Mouse (Mus musculus): ENCODE measurements around the gene Gnb1. TPM values are rescaled to one million over a fixed set of nuclear protein-coding genes. Genes with fewer than 3 reads are reported as not detected.

Gene Gnb1
- total RNA-seq (2023), result 221 and 270 TPM in 2 replicates

GRCm38 (mm10) chr4:155490990-155491504 lies at the start of gene Gnb1:
Gnb1 (plus strand) TSS chr4:155491361.

GRCm38 (mm10) chr4:155468952-155469351 lies 22.2 kb upstream of the Gnb1 start, which contains the start of gene Tmem52:
Tmem52 (plus strand) TSS chr4:155469114.

GRCm38 (mm10) chr4:155561661-155562442 lies 70.7 kb downstream of the Gnb1 start, which contains the start of gene Nadk:
Nadk (plus strand) TSS chr4:155562378.

GRCm38 (mm10) chr4:155601091-155601996 lies 110.2 kb downstream of the Gnb1 start, which contains the start of gene Slc35e2:
Slc35e2 (plus strand) TSS chr4:155601416.

Other genes starting within 250 kb of the Gnb1 start
- 25.1 and 39.4 TPM in 2 replicates for gene Faap20, start 241.6 kb upstream of the Gnb1 start, total RNA-seq (2023)
- gene Prkcz, start 130.0 kb upstream of the Gnb1 start, total RNA-seq (2023), result 0.75 and 1.2 TPM in 2 replicates
- gene Gabrd, start 93.2 kb upstream of the Gnb1 start, total RNA-seq (2023), result not detected in 2 replicates
- gene Cfap74, start 82.2 kb upstream of the Gnb1 start, total RNA-seq (2023), result 0.48 and 0.63 TPM in 2 replicates
- not detected in 2 replicates for gene Tmem52, start 22.2 kb upstream of the Gnb1 start, total RNA-seq (2023)
- 364 and 368 TPM in 2 replicates for gene Nadk, start 71.0 kb downstream of the Gnb1 start, total RNA-seq (2023)
- gene Slc35e2, start 110.1 kb downstream of the Gnb1 start, total RNA-seq (2023), result 13.1 and 16.4 TPM in 2 replicates
- gene Cdk11b, start 133.5 kb downstream of the Gnb1 start, total RNA-seq (2023), result 181 and 295 TPM in 2 replicates
- not detected in 2 replicates for gene Gm10563, start 154.0 kb downstream of the Gnb1 start, total RNA-seq (2023)
- 0.34 and 1.3 TPM in 2 replicates for gene Mmp23, start 162.0 kb downstream of the Gnb1 start, total RNA-seq (2023)
- 30.7 and 38.4 TPM in 2 replicates for gene Mib2, start 177.8 kb downstream of the Gnb1 start, total RNA-seq (2023)
- 0.22 and 0.54 TPM in 2 replicates for gene Fndc10, start 203.0 kb downstream of the Gnb1 start, total RNA-seq (2023)
- gene Ssu72, start 213.4 kb downstream of the Gnb1 start, total RNA-seq (2023), result 82.1 and 98.7 TPM in 2 replicates
- gene Tmem240, start 243.4 kb downstream of the Gnb1 start, total RNA-seq (2023), result 0.23 and 0.41 TPM in 2 replicates